Mouse (Mus musculus) thymus, postnatal 10 days (tissue): ENCODE results near the gene Bmp2k.

Experiments
- DNase-seq, 2 experiments: peaks; one replicate each; pipeline ENCODE4 v3.0.0; 2021; ENCODE audit warnings: low spot score in 2 of 2

Gene Bmp2k

DNA sequence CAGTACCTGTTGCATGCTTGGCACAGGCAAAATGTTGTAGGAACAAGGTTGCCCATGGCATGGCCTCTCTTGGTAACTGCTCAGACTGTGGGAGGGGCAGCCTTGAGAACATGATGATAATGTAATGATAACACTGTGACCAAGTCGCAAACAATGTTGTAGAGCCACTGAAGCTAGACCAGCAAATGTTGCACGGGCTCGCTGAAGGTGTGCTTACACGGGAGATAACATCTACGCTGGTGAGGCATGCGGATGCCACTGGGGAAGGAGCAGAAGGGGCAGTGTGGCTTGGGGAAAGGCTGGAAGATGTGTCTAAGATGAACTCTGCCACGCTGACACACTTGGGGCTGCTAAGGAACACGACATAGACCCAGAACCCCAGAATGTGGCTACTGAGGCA lies 102.5 kb downstream of the Bmp2k start:
- DNase-seq = no peak

DNA sequence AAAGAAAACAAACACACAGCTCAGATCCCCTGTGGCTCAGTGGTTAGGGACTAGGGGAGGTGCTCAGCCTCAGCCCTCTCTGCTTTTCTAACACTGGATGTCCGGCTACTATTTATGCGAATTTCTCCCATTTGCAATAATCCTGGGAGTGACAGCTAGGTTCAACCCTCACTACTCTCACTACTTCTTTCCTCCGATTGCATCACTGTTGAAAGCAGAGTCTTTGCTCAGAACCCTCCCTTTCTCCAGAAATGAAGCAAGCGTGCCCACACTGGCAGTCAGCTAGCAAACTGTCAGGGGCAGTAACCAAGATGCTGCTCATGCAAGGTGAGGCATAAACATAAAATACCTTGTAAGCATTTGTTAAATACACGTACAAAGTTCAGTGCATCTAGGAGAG lies 110.8 kb downstream of the Bmp2k start:
- DNase-seq = no peak

DNA sequence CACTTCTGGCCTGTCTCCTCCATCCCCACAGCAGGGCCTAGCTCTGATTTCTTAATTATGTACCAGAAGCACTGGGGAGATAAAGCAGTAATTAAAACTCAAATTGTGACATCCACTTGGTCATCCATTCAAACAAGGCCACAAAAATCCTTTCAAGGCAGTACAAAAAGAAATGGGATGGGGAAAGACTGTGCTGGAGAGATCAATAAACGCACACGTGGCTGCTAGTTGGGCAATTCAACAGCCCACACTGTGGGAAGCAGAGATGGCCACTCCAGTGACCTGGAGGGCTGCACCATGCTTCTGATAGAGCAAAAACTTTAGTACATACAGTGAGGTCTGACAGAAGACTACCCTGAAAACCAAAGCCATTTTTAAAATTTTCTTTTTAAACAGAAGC lies 112.6 kb downstream of the Bmp2k start:
- no peak for DNase-seq

DNA sequence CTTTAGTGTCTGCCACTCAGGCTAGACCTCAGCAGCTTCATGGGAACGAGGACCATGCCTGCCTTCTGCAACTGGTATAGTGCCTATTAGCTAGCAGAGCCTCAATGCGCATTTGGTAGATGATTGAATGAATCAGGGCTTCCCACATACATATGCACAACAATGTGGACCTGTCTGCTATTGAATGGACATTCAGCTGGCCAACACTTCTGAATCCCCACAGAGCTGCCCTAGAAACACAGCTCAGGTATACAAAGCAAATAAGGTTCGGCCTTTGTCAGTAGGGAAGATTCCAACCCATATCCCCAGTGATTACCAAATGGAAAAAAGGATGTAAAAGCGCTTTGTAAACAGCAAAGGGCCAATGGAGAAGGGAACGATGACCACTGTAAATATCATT lies 113.2 kb downstream of the Bmp2k start:
- DNase-seq = no peak

DNA sequence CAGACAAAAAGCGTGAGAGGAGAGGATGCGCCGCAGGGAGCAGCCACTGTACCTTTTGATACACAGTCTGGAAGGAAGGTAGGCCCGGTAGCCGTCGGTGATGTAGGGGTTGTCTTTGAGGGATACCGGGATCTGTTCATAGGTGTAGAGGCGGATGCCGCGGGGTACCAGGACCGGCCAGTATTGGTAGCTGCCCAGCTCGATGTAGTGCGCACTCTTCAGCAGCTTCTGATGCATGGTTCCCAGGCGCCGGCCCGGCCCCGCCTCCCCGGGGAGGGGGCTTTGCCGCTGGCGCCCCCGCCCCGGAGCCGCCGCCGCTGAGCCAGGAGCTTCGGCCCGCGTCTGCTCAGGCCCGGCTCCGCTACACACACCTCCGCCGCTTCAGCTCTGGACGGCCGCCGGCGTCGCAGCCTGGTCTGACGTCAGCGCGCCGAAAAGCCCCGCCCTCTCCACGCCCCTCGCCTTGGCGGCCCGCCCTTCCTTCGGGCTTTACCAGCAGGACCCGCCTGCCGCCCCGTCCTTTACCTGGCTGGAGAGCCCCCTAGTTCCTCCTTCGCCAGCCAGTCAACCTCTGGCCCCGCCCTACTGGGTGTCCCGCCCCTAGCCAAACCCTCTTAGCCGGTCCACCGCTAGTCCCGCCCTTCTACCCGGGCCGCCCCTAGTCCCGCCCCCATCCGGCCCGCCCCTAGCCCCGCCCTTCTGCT lies 113.9 kb downstream of the Bmp2k start, which contains the start of gene Paqr3:
Gene Paqr3, minus strand, starts transcription at position 390 of the 704 bp plus-strand sequence.
- DNase-seq = peak; percentile 89 to 92

DNA sequence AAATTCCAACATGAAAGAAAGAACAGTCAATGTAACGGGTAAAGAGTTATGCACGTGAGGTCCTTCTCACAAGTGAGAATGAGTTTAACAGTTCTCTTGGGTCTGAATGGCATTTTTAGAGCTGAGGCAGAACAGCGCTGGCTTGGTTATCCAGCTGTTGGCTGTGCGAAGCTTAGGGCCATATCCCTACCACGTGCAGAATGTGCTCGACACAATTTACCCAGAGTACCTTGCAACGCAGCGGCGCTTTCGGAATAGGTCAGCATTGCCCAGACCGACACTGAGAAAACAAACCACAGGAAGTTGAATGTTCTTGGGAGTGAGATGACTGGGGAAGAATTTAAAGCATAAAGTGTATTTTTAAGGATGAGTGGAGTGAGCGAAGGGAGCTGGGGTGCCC lies 127.5 kb downstream of the Bmp2k start:
- no peak for DNase-seq

DNA sequence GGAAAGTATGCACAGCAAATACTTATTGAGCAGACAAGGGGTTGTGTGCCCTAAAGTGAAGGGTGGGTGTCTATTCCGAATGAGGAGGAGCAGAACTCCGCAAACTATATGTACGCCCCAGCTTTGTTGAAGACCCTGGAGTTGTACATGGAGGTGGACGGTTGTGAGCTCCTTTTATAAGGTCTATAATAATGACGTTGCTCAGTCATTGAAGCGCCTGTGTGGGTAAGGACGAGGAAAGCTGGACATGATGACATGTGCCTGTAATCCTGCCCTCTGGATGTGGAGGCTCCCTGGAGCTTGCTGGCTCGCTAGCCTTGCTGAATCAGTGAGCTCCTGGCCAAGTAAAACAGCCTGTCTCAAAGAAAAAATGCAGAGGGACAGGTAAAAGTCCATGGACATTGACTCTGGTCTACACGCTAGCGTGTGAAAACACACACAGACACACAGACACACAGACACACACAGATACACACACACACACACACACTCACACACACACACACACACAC lies 128.0 kb downstream of the Bmp2k start:
- DNase-seq = no peak

DNA sequence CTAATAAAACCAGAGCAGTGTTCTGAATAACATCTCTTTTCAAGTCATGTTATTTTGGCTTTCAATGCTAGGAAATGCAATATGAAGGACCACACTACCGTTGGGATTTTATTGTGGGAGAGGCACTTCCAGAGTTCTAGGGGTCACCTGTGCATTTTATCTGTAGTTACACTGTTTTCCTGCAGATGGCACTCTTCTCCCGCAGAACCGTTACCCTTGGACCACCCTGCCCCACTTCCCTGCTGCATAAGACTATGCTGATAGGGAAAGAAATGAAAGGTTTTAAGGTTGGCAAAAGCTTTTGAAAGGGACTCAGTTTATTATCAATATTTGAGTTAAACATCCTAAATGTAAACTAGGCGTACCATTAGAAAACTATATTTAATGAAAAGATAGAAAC lies 128.5 kb downstream of the Bmp2k start:
- DNase-seq = peak in 1 of 2 experiments; percentile 49

DNA sequence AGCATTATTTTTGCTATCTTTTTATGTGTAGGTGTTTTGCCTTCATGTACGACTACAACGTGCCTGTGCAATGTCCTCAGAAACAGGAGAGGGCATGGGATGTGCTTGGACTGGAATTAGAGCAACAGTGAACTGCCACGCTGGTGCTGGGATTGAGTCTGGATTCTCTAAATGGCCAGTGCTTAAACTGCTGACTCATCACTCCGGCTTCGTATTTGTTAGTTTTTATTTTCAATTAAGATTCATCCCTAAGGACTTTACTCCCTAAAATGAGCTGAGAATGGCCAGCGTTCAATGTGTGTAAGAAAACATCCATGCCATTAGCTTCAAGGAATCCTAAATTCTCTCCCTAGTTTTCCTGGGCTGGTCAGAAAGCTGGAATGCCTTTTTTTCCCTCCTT lies 129.8 kb downstream of the Bmp2k start:
- no peak for DNase-seq

DNA sequence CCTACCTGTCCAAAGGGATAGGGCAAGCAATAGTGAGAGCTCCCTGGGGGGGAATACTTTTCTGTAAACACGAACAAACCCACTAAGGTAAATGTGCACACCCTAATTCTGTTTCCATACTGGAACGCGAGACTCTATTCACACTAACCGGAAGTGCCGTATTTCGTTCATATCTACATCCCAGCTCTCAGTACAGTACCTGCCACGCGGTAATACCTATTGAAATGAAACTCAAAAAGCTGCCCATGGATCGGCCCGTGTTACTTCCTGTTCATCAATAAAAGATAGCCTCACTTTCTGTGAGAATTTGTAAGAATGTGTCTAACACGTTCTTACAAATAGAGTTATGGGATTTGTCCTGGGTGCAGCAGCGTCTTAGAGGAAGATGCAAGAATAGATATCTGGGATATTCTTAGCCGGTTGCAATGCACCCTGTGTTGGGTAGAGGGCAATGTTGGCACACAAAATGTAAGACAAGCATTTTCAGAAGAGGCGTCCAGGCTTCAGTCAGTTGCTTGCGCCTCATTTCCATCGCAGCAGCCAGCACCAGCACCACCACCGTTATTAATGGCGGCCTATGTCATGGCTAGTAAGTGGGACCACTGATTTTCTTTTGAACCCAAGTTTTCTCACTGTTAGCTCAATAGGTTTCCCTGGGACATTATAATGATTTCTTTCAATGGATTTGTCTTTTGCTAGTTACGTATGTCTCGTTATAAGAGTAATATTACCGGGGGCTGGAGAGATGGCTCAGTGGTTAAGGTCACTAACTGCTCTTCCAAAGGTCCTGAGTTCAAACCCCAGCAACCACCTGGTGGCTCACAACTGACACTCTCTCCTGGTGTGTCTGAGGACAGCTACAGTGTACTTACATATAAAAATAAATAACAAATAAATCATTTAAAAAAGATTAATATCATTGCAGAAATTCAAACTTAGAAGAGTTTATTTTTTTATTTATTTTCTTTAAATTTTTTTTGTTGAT lies 131.0 kb downstream of the Bmp2k start:
- DNase-seq = peak in 1 of 2 experiments; percentile 9

DNA sequence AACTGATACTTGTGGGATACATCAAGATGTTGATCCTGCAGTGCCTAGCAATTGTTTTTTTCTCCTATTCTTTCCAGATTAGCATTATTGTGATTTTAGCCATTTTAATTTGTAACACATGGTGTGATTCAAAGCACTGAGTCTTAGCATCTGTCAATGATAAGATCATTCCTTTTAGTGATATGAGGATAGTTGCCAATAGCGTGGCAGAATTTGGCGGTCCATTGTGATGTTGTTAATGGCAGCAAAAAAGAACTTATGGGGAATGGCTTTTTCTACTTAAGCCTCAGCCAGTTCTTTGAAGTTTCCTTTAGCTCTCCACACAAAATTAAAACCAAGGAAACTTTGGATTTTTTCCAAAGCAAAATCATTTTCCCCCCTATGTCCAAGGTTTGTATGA lies 132.1 kb downstream of the Bmp2k start:
- DNase-seq = no peak

DNA sequence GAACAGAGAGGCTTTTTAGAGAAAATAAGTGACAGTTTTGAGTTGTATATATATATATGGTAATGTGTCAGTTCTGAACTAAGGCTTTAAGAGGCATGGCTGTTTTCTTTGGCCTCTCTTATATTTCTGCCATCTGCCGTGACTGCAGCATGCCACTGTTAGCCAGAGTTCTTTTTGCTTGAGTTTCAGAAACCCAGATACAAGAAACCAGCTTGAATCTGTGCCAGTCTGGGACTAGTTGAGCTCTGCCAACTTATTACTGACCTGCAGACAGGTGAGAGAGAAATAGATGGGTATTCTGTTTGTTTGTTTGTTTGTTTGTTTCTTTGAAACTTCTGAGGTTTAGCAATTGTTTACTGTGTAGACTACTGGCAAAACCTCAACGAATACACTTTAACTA lies 137.8 kb downstream of the Bmp2k start:
- DNase-seq = no peak
